Mouse (Mus musculus): ENCODE measurements at regions not wholly inside any gene's neighbourhood (a gene's known extent, or its start where the extent isn't known, plus 50 kb on each side); places are given as distances from the start of the nearest gene placed in this dataset.
"Not testable (repeated sequence)": the region's sequence is repeated elsewhere in the genome, so short reads cannot be mapped to it uniquely, and the experiment has no call there.

GRCm38 (mm10) chr8:31518903-31519302, 1909.6 kb upstream of the 5930422O12Rik start:
- no peak for DNase-seq (ENCODE audit: low spot score)

- DNase-seq (ENCODE audit: low spot score), result peak; percentile 28
These were observed 1907.5 kb upstream of the 5930422O12Rik start for GRCm38 (mm10) chr8:31520991-31521448.

- no peak for DNase-seq (ENCODE audit: low spot score)
These were observed 1903.4 kb upstream of the 5930422O12Rik start for GRCm38 (mm10) chr8:31525071-31525470.

- DNase-seq (ENCODE audit: low spot score), result no peak
These were observed 1889.3 kb upstream of the 5930422O12Rik start for GRCm38 (mm10) chr8:31539251-31539650.

- DNase-seq (ENCODE audit: low spot score), result no peak
These were observed 1886.9 kb upstream of the 5930422O12Rik start for GRCm38 (mm10) chr8:31541646-31542045.

GRCm38 (mm10) chr8:31574136-31574535, 1854.4 kb upstream of the 5930422O12Rik start:
- no peak for DNase-seq (ENCODE audit: low spot score)

- DNase-seq (ENCODE audit: low spot score), result no peak
These were observed 1852.4 kb upstream of the 5930422O12Rik start for GRCm38 (mm10) chr8:31576129-31576528.

GRCm38 (mm10) chr8:31584661-31585060, 1843.8 kb upstream of the 5930422O12Rik start:
- no peak for DNase-seq (ENCODE audit: low spot score)

GRCm38 (mm10) chr8:31599536-31599935, 1829.0 kb upstream of the 5930422O12Rik start:
- DNase-seq (ENCODE audit: low spot score), result peak; percentile 9

GRCm38 (mm10) chr8:31600979-31601378, 1827.5 kb upstream of the 5930422O12Rik start:
- DNase-seq (ENCODE audit: low spot score), result no peak

- DNase-seq (ENCODE audit: low spot score), result no peak
These were observed 1812.0 kb upstream of the 5930422O12Rik start for GRCm38 (mm10) chr8:31616501-31616900.

- no peak for DNase-seq (ENCODE audit: low spot score)
These were observed 1800.8 kb upstream of the 5930422O12Rik start for GRCm38 (mm10) chr8:31627708-31628107.

- no peak for DNase-seq (ENCODE audit: low spot score)
These were observed 1800.4 kb upstream of the 5930422O12Rik start for GRCm38 (mm10) chr8:31628146-31628545.

GRCm38 (mm10) chr8:31638417-31638816, 1790.1 kb upstream of the 5930422O12Rik start:
- no peak for DNase-seq (ENCODE audit: low spot score)

- no peak for DNase-seq (ENCODE audit: low spot score)
These were observed 1764.8 kb upstream of the 5930422O12Rik start for GRCm38 (mm10) chr8:31663717-31664116.

GRCm38 (mm10) chr8:31665485-31665884, 1763.0 kb upstream of the 5930422O12Rik start:
- no peak for DNase-seq (ENCODE audit: low spot score)

GRCm38 (mm10) chr8:31704168-31704567, 1724.3 kb upstream of the 5930422O12Rik start:
- no peak for DNase-seq (ENCODE audit: low spot score)

GRCm38 (mm10) chr8:31713321-31714076, 1715.0 kb upstream of the 5930422O12Rik start:
- DNase-seq (ENCODE audit: low spot score), result no peak

GRCm38 (mm10) chr8:31714077-31714458, 1714.4 kb upstream of the 5930422O12Rik start:
- no peak for DNase-seq (ENCODE audit: low spot score)

GRCm38 (mm10) chr8:31720021-31720420, 1708.5 kb upstream of the 5930422O12Rik start:
- DNase-seq (ENCODE audit: low spot score), result no peak

- DNase-seq (ENCODE audit: low spot score), result peak; percentile 32
These were observed 1707.9 kb upstream of the 5930422O12Rik start for GRCm38 (mm10) chr8:31720585-31720984.

- no peak for DNase-seq (ENCODE audit: low spot score)
These were observed 1703.1 kb upstream of the 5930422O12Rik start for GRCm38 (mm10) chr8:31725430-31725829.

GRCm38 (mm10) chr8:31735610-31736009, 1692.9 kb upstream of the 5930422O12Rik start:
- DNase-seq (ENCODE audit: low spot score), result no peak

- not testable (repeated sequence) for DNase-seq (ENCODE audit: low spot score)
These were observed 1691.2 kb upstream of the 5930422O12Rik start for GRCm38 (mm10) chr8:31737314-31737713.
